Mouse (Mus musculus): ENCODE data around the gene Add2.
A peak's percentile ranks its signal among the peaks of the same experiment; 100 is the strongest.

- TF ChIP-seq CTCF (IDR thresholded peaks at IDR 0.05; ENCODE audit: low read depth) (no peak), EP300 (IDR thresholded peaks at IDR 0.05; ENCODE audit: low read depth) (peak; percentile 64)
Measured at GRCm38 (mm10) chr6:86069856-86070255, 41.4 kb downstream of the Add2 start.

Measured in liver, postnatal 0 days (tissue).